ENCODE assay signal across 8 mouse cellular contexts in the genomic region with DNA sequence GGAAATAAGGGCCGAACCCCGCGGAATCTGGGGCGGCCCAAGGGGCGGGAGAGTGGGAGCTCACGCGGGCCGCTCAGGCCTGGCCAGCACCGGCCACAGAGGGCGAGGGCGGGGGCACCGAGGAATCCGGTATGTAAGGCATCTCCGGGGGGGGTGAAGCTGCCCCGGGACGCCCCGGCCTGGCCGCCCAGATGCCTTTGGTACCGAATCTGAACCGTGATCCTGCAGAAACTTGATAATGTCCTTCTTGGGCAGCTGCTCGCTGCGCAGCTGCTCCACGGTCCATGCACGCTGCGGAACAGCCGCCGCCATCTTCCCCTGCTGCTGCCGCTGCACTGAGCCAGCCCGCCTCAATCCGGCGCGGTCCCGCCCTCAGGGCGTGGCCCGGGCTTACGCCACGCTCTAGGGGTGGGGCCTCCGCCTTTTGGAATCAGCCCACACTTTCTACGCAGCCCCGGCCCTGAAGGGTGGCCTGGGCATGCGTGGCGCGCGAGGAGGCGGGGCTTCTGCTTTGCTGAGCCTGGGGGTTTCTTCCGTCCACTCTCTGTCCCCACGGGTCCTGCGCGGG. TPM values are rescaled to one million over a fixed set of nuclear protein-coding genes. Genes with fewer than 3 reads are reported as not detected.
DNase-seq lines count a peak whose midpoint lies in the region; ATAC-seq and TF ChIP-seq lines count a peak whose summit lies in the region.

A gene (minus strand): TSS at position 397 of the 568 bp plus-strand sequence.

- no peaks in the 10 kb centered on the region for H3K27me3 ChIP-seq in CH12.LX (replicated peaks)
- H3K27me3 ChIP-seq in forebrain, embryonic 11.5 days (ENCODE audit: control insufficient read depth, insufficient read depth, low read length): no peaks in the 10 kb centered on the region
- no peaks in the 10 kb centered on the region for H3K27me3 ChIP-seq in heart, embryonic 16.5 days (ENCODE audit: control insufficient read depth, insufficient read depth, low read length)
- H3K27me3 ChIP-seq in liver, embryonic 15.5 days: no peaks in the 10 kb centered on the region
- no peaks in the 10 kb centered on the region for H3K27me3 ChIP-seq in neural tube, embryonic 12.5 days (replicated peaks)

- no peak for TF ChIP-seq RAD21 in CH12.LX (IDR thresholded peaks at IDR 0.05; ENCODE audit: low read depth, low read length)

- under 1% methylated on average over 49 of the region's 49 CpGs for WGBS in forebrain, embryonic 11.5 days
- under 1% methylated on average over 47 of the region's 49 CpGs for WGBS in heart, embryonic 16.5 days
- WGBS in liver, embryonic 15.5 days (ENCODE audit: insufficient replicate concordance): under 1% methylated on average over 49 of the region's 49 CpGs
- WGBS in neural tube, embryonic 12.5 days: under 1% methylated on average over 49 of the region's 49 CpGs

- H3K9me3 ChIP-seq in CH12.LX (replicated peaks; ENCODE audit: low read length): no peaks in the 10 kb centered on the region
- H3K9me3 ChIP-seq in forebrain, embryonic 11.5 days (ENCODE audit: control insufficient read depth, low read length): no peaks in the 10 kb centered on the region
- no peaks in the 10 kb centered on the region for H3K9me3 ChIP-seq in heart, embryonic 16.5 days (replicated peaks; ENCODE audit: control insufficient read depth, low read length)
- no peaks in the 10 kb centered on the region for H3K9me3 ChIP-seq in liver, embryonic 15.5 days (replicated peaks)
- no peaks in the 10 kb centered on the region for H3K9me3 ChIP-seq in neural tube, embryonic 12.5 days

- TF ChIP-seq EP300 in CH12.LX (IDR thresholded peaks at IDR 0.05; ENCODE audit: low read length): no peak

- peak; percentile 94 for DNase-seq in CH12.LX (ENCODE audit: extremely low read depth)
- DNase-seq in c-Kit-positive CD71-positive TER-119-negative erythroid progenitor cells, embryonic 14.5 days (ENCODE audit: low read depth): peak; percentile 93
- DNase-seq in forebrain, embryonic 11.5 days (ENCODE audit: low spot score): peak; percentile 98
- peak; percentile 97 to 99 for DNase-seq in kidney, postnatal 36 days
- peak; percentile 95 for DNase-seq in telencephalon, adult 2 months (ENCODE audit: low read depth, low spot score)

- peak; percentile 99 for ATAC-seq in forebrain, embryonic 11.5 days (replicated peaks; ENCODE audit: low FRiP score)
- peak; percentile 99 for ATAC-seq in heart, embryonic 16.5 days (replicated peaks; ENCODE audit: extremely low read depth, insufficient read depth, low FRiP score)
- peak; percentile 99 for ATAC-seq in liver, embryonic 15.5 days (ENCODE audit: insufficient read depth)
- ATAC-seq in neural tube, embryonic 12.5 days (ENCODE audit: low FRiP score, low read depth): peak; percentile 99

- H3K4me3 ChIP-seq in CH12.LX (replicated peaks in 1 of 3; ENCODE audit: low read depth in 2 of 3, low read length in 2 of 3, poor library complexity in 1 of 3): peak within 1 kb of the TSS; percentile 71 to 95 (median 92)
- peak within 1 kb of the TSS; percentile 79 for H3K4me3 ChIP-seq in forebrain, embryonic 11.5 days (ENCODE audit: low read depth, low read length)
- H3K4me3 ChIP-seq in heart, embryonic 16.5 days (ENCODE audit: low read length): peak within 1 kb of the TSS; percentile 79
- peak within 1 kb of the TSS; percentile 94 for H3K4me3 ChIP-seq in liver, embryonic 15.5 days (replicated peaks)
- peak within 1 kb of the TSS; percentile 91 for H3K4me3 ChIP-seq in neural tube, embryonic 12.5 days

- H3K79me2 ChIP-seq in CH12.LX (replicated peaks; ENCODE audit: control insufficient read depth, extremely low read depth, insufficient read depth, poor library complexity, severe bottlenecking): peaks cover 43% of the 10 kb centered on the region

- H3K27ac ChIP-seq in CH12.LX (ENCODE audit: insufficient read depth, low read depth): peak within 1 kb of the TSS; percentile 46; the same call in 1 of the 2 replicates
- H3K27ac ChIP-seq in forebrain, embryonic 11.5 days (ENCODE audit: low read depth, low read length): peak within 1 kb of the TSS; percentile 77
- peak within 1 kb of the TSS; percentile 95 for H3K27ac ChIP-seq in heart, embryonic 16.5 days (ENCODE audit: low read length)
- H3K27ac ChIP-seq in liver, embryonic 15.5 days (replicated peaks): peak within 1 kb of the TSS; percentile 90
- H3K27ac ChIP-seq in neural tube, embryonic 12.5 days: peak within 1 kb of the TSS; percentile 79

- dilution Hi-C loops in CH12.LX (cut with MboI; ENCODE audit: extremely low pct_ligation_motif_present, extremely low pct_unique_long_range_greater_than_20kb, low sequenced_read_pairs): no loop called here

- TF ChIP-seq CTCF in CH12.LX (conservative IDR thresholded peaks at IDR 0.05 in 1 of 2, IDR thresholded peaks at IDR 0.05 in 1 of 2; ENCODE audit: low read depth in 2 of 2, low read length in 2 of 2): no peak

- H3K4me2 ChIP-seq in CH12.LX (ENCODE audit: insufficient read depth, low read depth, poor library complexity, severe bottlenecking): peak within 1 kb of the TSS; percentile 99
- H3K4me2 ChIP-seq in forebrain, embryonic 11.5 days (ENCODE audit: low read depth, low read length, severe bottlenecking): peak within 1 kb of the TSS; percentile 67
- peak within 1 kb of the TSS; percentile 87 for H3K4me2 ChIP-seq in heart, embryonic 16.5 days (ENCODE audit: low read depth, low read length)
- H3K4me2 ChIP-seq in liver, embryonic 15.5 days: peak within 1 kb of the TSS; percentile 92
- H3K4me2 ChIP-seq in neural tube, embryonic 12.5 days (replicated peaks): peak within 1 kb of the TSS; percentile 79

- in situ Hi-C loops in CH12.LX (cut with MboI; ENCODE audit: low pct_ligation_motif_present, low pct_unique_long_range_greater_than_20kb, low sequenced_read_pairs): no loop called here

- H3K36me3 ChIP-seq in CH12.LX (replicated peaks in 1 of 2; ENCODE audit: control insufficient read depth in 1 of 2, insufficient read depth in 1 of 2, low read length in 1 of 2): peaks cover 7 to 26% of the 10 kb centered on the region in 2 experiments
- H3K36me3 ChIP-seq in forebrain, embryonic 11.5 days (ENCODE audit: control insufficient read depth, insufficient read depth, low read length): peaks cover 3% of the 10 kb centered on the region; the same call in 1 of the 2 replicates
- H3K36me3 ChIP-seq in heart, embryonic 16.5 days (ENCODE audit: control insufficient read depth, insufficient read depth): no peaks in the 10 kb centered on the region
- H3K36me3 ChIP-seq in liver, embryonic 15.5 days (replicated peaks): peaks cover 11% of the 10 kb centered on the region
- H3K36me3 ChIP-seq in neural tube, embryonic 12.5 days: peaks cover 5% of the 10 kb centered on the region; the same call in 1 of the 2 replicates

- peaks cover 4 to 29% of the 10 kb centered on the region in 2 experiments; a peak in 3 of 4 replicates for H3K4me1 ChIP-seq in CH12.LX (ENCODE audit: control insufficient read depth in 1 of 2, insufficient read depth in 2 of 2)
- 0 out of 2 replicates have a peak, but pooled peaks cover 6% of the 10 kb centered on the region for H3K4me1 ChIP-seq in forebrain, embryonic 11.5 days (replicated peaks; ENCODE audit: control insufficient read depth, insufficient read depth, low read length)
- peaks cover 32% of the 10 kb centered on the region for H3K4me1 ChIP-seq in heart, embryonic 16.5 days (ENCODE audit: control insufficient read depth, insufficient read depth, low read length)
- H3K4me1 ChIP-seq in liver, embryonic 15.5 days (replicated peaks): peaks cover 46% of the 10 kb centered on the region
- peaks cover 20% of the 10 kb centered on the region for H3K4me1 ChIP-seq in neural tube, embryonic 12.5 days

- peak; percentile 98 for TF ChIP-seq POLR2A in CH12.LX (IDR thresholded peaks at IDR 0.05; ENCODE audit: low read depth, low read length)

- H3K9ac ChIP-seq in CH12.LX (ENCODE audit: insufficient read depth, low read depth): peak within 1 kb of the TSS; percentile 83
- peak within 1 kb of the TSS; percentile 94 for H3K9ac ChIP-seq in forebrain, embryonic 11.5 days (ENCODE audit: low read length)
- peak within 1 kb of the TSS; percentile 96 for H3K9ac ChIP-seq in heart, embryonic 16.5 days (ENCODE audit: low read length)
- H3K9ac ChIP-seq in liver, embryonic 15.5 days: peak within 1 kb of the TSS; percentile 86
- peak within 1 kb of the TSS; percentile 89 for H3K9ac ChIP-seq in neural tube, embryonic 12.5 days

TF ChIP-seq in CH12.LX, 34 proteins besides CTCF, POLR2A, EP300 and RAD21 (continues in another document):
- TF ChIP-seq MYC (IDR thresholded peaks at IDR 0.05; ENCODE audit: low read depth, low read length) (peak; percentile 47; the same call in 1 of the 2 replicates), E2F4 (IDR thresholded peaks at IDR 0.05; ENCODE audit: insufficient replicate concordance, low read depth, low read length) (peak; percentile 47; the same call in 1 of the 2 replicates), MAX (IDR thresholded peaks at IDR 0.05; ENCODE audit: low read length) (no peak; the same call in 1 of the 2 replicates), TBP (conservative IDR thresholded peaks at IDR 0.05; ENCODE audit: low read depth, low read length) (peak; percentile 72), TCF12 (IDR thresholded peaks at IDR 0.05; ENCODE audit: low read depth, low read length) (peak; percentile 93), POLR2AphosphoS2 (IDR thresholded peaks at IDR 0.05; ENCODE audit: low read depth, low read length) (peak; percentile 66; the same call in 1 of the 2 replicates), NRF1 (IDR thresholded peaks at IDR 0.05; ENCODE audit: low read depth, low read length) (peak; percentile 97), ELF1 (IDR thresholded peaks at IDR 0.05; ENCODE audit: low read depth, low read length) (0 out of 2 replicates have a peak, but pooled peaks have one; percentile 19), CHD2 (IDR thresholded peaks at IDR 0.05; ENCODE audit: low read length) (no peak), NELFE (IDR thresholded peaks at IDR 0.05; ENCODE audit: low read depth, low read length) (peak; percentile 94), RCOR1 (conservative IDR thresholded peaks at IDR 0.05; ENCODE audit: low read depth, low read length) (0 out of 2 replicates have a peak, but pooled peaks have one; percentile 12), MXI1 (IDR thresholded peaks at IDR 0.05; ENCODE audit: low read depth, low read length) (peak; percentile 75; the same call in 1 of the 2 replicates), MAZ (IDR thresholded peaks at IDR 0.05; ENCODE audit: low read depth, low read length) (peak; percentile 77), HCFC1 (IDR thresholded peaks at IDR 0.05; ENCODE audit: low read depth, low read length) (peak; percentile 44; the same call in 1 of the 2 replicates)

RNA-seq across cellular contexts. Expression of the gene that starts here (rescaled TPM):
- total RNA-seq in CH12.LX (2012; rRNA removed): 260 and 265 TPM in 2 replicates
- total RNA-seq in CH12.LX (2014; rRNA removed): 518 and 546 TPM in 2 replicates
- 350 and 351 TPM in 2 replicates for polyA plus RNA-seq in CH12.LX (2012; ENCODE audit: insufficient read length, low read depth)
- 656 and 721 TPM in 2 replicates for polyA plus RNA-seq in forebrain, embryonic 11.5 days (2014; fragmentation: Nextera tagmentation; extraction: Ambion mirVana)
- polyA plus RNA-seq in heart, embryonic 16.5 days (2015; fragmentation: Nextera tagmentation; extraction: Ambion mirVana): 466 and 516 TPM in 2 replicates
- 84.5 and 116 TPM in 2 replicates for polyA plus RNA-seq in liver, embryonic 15.5 days (2015; fragmentation: Nextera tagmentation; extraction: Ambion mirVana)
- 516 and 548 TPM in 2 replicates for polyA plus RNA-seq in neural tube, embryonic 12.5 days (2016; fragmentation: Nextera tagmentation; extraction: Ambion mirVana)

Comparison
In these comparisons a context has a peak if more than half of its experiments do, and no peak if none do; other contexts are left out.
1. Peak in every context shown above with its lines: DNase-seq, ATAC-seq, H3K4me3 ChIP-seq and H3K27ac ChIP-seq.